Mouse (Mus musculus) midbrain, embryonic 14.5 days (tissue): ENCODE data around the gene Dab1. TPM values are rescaled to one million over a fixed set of nuclear protein-coding genes. Genes with fewer than 3 reads are reported as not detected.

Source experiments
- ATAC-seq: fragments of 200-750 bp; cut with Nextera tagmentation; 2 replicates; pipeline ENCODE4 v1.8.0; 2017; ENCODE audit warnings: moderate number of reproducible peaks, moderate library complexity; ENCODE audit not compliant: low FRiP score, low TSS enrichment
- DNase-seq: peaks from one replicate; pipeline ENCODE4 v3.0.0-alpha.2; 2015
- H3K27ac ChIP-seq: fragments of 300-500 bp; sonication (generic); replicated peaks from 2 replicates; pipeline ENCODE4 v1.5.1; 2014; ENCODE audit warnings: mild to moderate bottlenecking, low read depth, low read length, moderate library complexity
- H3K27me3 ChIP-seq: fragments of 300-500 bp; sonication (generic); 2 replicates; pipeline ENCODE4 v1.6.1; 2014; ENCODE audit warnings: low read length, control low read depth, mixed read lengths; ENCODE audit not compliant: control insufficient read depth, insufficient read depth
- H3K36me3 ChIP-seq: fragments of 300-500 bp; sonication (generic); 2 replicates; pipeline ENCODE4 v1.6.1; 2014; ENCODE audit warnings: low read length, control low read depth; ENCODE audit not compliant: control insufficient read depth, insufficient read depth
- H3K4me1 ChIP-seq: fragments of 300-500 bp; sonication (generic); 2 replicates; pipeline ENCODE4 v1.6.1; 2014; ENCODE audit warnings: mild to moderate bottlenecking, antibody characterized with exemption, low read length, control low read depth; ENCODE audit not compliant: control insufficient read depth, insufficient read depth
- H3K4me2 ChIP-seq: fragments of 300-500 bp; sonication (generic); 2 replicates; pipeline ENCODE4 v1.6.1; 2014; ENCODE audit warnings: mild to moderate bottlenecking, low read length, moderate library complexity
- H3K4me3 ChIP-seq: fragments of 300-500 bp; sonication (generic); replicated peaks from 2 replicates; pipeline ENCODE4 v1.5.1; 2014; ENCODE audit warnings: low read depth, low read length
- H3K9ac ChIP-seq: fragments of 300-500 bp; sonication (generic); replicated peaks from 2 replicates; pipeline ENCODE4 v1.6.1; 2014; ENCODE audit warnings: mild to moderate bottlenecking, low read length, moderate library complexity
- H3K9me3 ChIP-seq: fragments of 300-500 bp; sonication (generic); 2 replicates; pipeline ENCODE4 v1.6.1; 2016; ENCODE audit warnings: low read length, control low read depth, mixed read lengths; ENCODE audit not compliant: control insufficient read depth
- WGBS: fragments of 180-500 bp; shearing (Covaris S2); extraction: QIAGEN DNeasy Blood & Tissue Kit; methylation state at CpG from one replicate; pipeline ENCODE4 v1.1.7; 2014; 5-methylcytosine and 5-hydroxymethylcytosine counted together
- polyA plus RNA-seq: library from polyadenylated mRNA; unstranded; fragments of >200 nt; fragmentation: Nextera tagmentation; extraction: Ambion mirVana; gene quantifications from 2 replicates; pipeline ENCODE4 v1.2.1, GENCODE M21; 2014

Dab1 gene
- polyA plus RNA-seq, 1 experiment from 2014 or later = 146 TPM

DNA sequence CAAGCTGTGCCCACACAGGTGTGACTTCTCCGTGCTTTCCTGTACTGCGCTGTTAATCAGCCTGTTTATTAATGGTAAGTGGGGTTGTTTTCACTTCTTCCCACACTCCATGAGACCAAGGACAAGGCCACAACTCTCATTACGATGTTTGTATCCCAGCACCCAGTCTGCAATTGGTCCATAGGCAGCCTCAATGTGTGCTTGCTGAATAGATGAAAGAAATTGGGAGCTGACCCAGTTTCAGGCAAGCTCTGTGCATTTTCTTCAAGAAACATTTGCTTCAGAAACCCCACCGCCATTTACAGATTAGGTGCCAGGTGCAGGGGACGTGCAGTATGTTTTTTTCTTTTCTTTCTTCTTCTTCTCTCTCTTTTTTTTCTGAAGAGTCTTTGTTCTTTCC lies 447.7 kb downstream of the Dab1 start:
- WGBS = 72% methylated on average over 5 of the region's 5 CpGs
- no peak overlapping the region for H3K4me3 ChIP-seq
- H3K4me1 ChIP-seq = peaks cover 16% of the 10 kb centered on the region
- no peaks in the 10 kb centered on the region for H3K9me3 ChIP-seq
- no peaks in the 10 kb centered on the region for H3K27me3 ChIP-seq
- no peaks in the 10 kb centered on the region for H3K36me3 ChIP-seq
- no peak overlapping the region for H3K27ac ChIP-seq
- no peak for ATAC-seq
- no peak for DNase-seq
- no peak overlapping the region for H3K4me2 ChIP-seq
- no peak overlapping the region for H3K9ac ChIP-seq

GRCm38 (mm10) chr4:104067748-104068147 lies 448.6 kb downstream of the Dab1 start:
- H3K4me1 ChIP-seq = peaks cover 19% of the 10 kb centered on the region
- WGBS = 41% methylated on average over 3 of the region's 3 CpGs
- no peak overlapping the region for H3K27ac ChIP-seq
- H3K36me3 ChIP-seq = no peaks in the 10 kb centered on the region
- DNase-seq = no peak
- ATAC-seq = no peak
- no peak overlapping the region for H3K4me2 ChIP-seq
- H3K9ac ChIP-seq = no peak overlapping the region
- H3K4me3 ChIP-seq = no peak overlapping the region
- no peaks in the 10 kb centered on the region for H3K9me3 ChIP-seq
- no peaks in the 10 kb centered on the region for H3K27me3 ChIP-seq

DNA sequence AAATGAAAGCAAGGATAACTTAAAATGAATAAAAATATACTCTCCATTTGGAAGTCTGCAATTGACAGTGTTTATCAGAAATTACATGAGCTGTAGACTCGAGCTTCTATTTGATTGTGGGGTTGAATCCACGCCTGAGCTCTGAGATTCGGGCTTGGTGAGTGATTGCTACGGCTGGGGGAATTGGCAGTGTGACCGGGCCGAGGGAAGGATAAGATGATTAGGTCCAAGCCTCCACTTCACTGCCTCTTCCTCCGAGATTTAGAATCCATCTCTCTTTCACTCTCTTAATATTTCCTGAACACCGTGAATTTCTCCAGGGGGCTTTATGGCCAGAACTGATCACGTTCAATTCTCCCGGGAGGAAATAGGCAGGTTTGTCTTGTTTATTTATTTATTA lies 452.1 kb downstream of the Dab1 start:
- peak; percentile 59 for DNase-seq
- Histone ChIP-seq H3K4me2 (no peak overlapping the region), H3K4me1 (peaks cover 13% of the 10 kb centered on the region; the same call in 1 of the 2 replicates), H3K9me3 (no peaks in the 10 kb centered on the region), H3K36me3 (no peaks in the 10 kb centered on the region), H3K4me3 (no peak overlapping the region), H3K27me3 (no peaks in the 10 kb centered on the region), H3K27ac (no peak overlapping the region), H3K9ac (no peak overlapping the region)
- 30% methylated on average over 10 of the region's 10 CpGs for WGBS
- no peak for ATAC-seq

DNA sequence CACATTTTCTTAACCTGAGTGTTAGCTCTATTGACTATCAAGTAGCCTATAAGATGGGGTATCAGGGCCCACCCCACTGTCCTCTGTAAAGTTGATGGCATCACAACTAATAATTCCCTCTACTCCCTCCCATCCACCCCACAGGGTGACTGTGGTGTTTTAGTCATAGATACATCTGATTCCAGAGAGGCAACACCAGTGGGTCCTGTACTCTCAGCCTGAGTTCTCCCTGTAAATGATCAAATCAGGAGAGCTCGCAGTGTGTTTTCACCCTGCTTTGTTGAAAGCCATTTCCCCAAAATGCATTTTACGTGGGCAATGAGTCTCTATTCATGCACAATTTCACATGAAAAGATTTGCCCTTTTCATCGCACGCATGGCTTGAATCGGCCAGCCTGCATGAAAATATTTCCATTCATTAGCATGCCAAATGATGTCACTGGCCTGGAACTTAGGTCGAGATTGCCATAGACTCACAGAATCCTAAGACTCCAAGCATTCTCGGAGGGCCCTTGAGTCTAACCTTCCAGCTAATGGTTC lies 454.8 kb downstream of the Dab1 start:
- no peak overlapping the region for H3K4me2 ChIP-seq
- H3K27ac ChIP-seq = no peak overlapping the region
- no peak for ATAC-seq
- no peaks in the 10 kb centered on the region for H3K36me3 ChIP-seq
- 8% methylated on average over 7 of the region's 7 CpGs for WGBS
- no peak overlapping the region for H3K4me3 ChIP-seq
- peaks cover 13% of the 10 kb centered on the region; the same call in 1 of the 2 replicates for H3K4me1 ChIP-seq
- DNase-seq = peak; percentile 53
- H3K9me3 ChIP-seq = no peaks in the 10 kb centered on the region
- no peak overlapping the region for H3K9ac ChIP-seq
- H3K27me3 ChIP-seq = no peaks in the 10 kb centered on the region

DNA sequence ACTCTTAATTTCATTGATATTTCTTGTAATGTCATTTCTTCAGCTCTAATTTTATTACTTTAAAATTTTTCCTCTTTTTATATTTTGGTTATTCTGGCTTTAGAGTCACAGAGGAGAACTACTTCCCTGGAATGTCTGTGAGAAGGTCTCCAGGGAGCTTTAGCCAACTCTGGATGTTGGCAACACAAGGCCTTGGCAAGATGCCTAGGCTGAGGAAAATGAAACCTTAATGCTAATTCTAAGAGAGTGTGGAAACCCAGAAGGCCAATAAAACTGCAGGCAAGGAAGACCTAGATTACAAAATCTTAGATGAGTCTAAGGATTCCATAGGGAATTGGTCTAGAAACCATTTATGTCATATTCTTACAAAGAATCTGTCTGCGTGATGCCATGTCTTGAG lies 458.6 kb downstream of the Dab1 start:
- H3K4me2 ChIP-seq = no peak overlapping the region
- H3K27me3 ChIP-seq = no peaks in the 10 kb centered on the region
- no peaks in the 10 kb centered on the region for H3K36me3 ChIP-seq
- no peak for ATAC-seq
- 90% methylated on average over 1 of the region's 1 CpGs for WGBS
- H3K4me1 ChIP-seq = 0 out of 2 replicates have a peak, but pooled peaks cover 2% of the 10 kb centered on the region
- H3K4me3 ChIP-seq = no peak overlapping the region
- no peaks in the 10 kb centered on the region for H3K9me3 ChIP-seq
- H3K27ac ChIP-seq = no peak overlapping the region
- peak; percentile 66 for DNase-seq
- H3K9ac ChIP-seq = no peak overlapping the region

DNA sequence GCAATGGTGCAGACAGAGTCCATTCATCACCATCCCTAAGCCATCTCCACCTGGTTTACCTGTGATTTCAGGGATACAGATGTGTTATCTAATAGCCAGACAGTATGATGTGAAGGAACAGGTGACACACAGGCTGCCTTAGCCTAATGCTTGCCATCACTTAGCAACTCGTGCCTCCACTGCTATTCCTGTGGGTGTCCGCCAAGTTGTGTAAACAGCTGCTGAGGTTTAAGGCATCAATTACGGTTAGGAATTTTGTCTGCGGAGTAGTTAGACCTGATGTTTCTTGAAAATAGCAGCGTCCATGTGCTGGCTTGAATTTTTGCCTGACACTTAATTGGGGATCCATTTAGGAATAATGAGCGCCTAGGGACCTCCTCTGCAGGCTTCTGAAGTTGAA lies 487.1 kb downstream of the Dab1 start:
- DNase-seq = peak; percentile 24
- 78% methylated on average over 6 of the region's 6 CpGs for WGBS

GRCm38 (mm10) chr4:104111614-104112013 lies 492.5 kb downstream of the Dab1 start:
- Histone ChIP-seq H3K36me3 (no peaks in the 10 kb centered on the region), H3K27me3 (no peaks in the 10 kb centered on the region), H3K4me1 (no peaks in the 10 kb centered on the region; the same call in 1 of the 2 replicates), H3K9me3 (no peaks in the 10 kb centered on the region), H3K27ac (no peak overlapping the region), H3K4me3 (no peak overlapping the region), H3K4me2 (no peak overlapping the region), H3K9ac (no peak overlapping the region)
- ATAC-seq = no peak
- DNase-seq = no peak

More for the DNA sequence above, 487.1 kb downstream of the Dab1 start:
- H3K4me2 ChIP-seq = no peak overlapping the region
- H3K9ac ChIP-seq = no peak overlapping the region
- ATAC-seq = no peak
- H3K27me3 ChIP-seq = no peaks in the 10 kb centered on the region
- no peaks in the 10 kb centered on the region for H3K36me3 ChIP-seq
- no peaks in the 10 kb centered on the region for H3K4me1 ChIP-seq
- H3K9me3 ChIP-seq = no peaks in the 10 kb centered on the region
- H3K27ac ChIP-seq = no peak overlapping the region
- H3K4me3 ChIP-seq = no peak overlapping the region

DNA sequence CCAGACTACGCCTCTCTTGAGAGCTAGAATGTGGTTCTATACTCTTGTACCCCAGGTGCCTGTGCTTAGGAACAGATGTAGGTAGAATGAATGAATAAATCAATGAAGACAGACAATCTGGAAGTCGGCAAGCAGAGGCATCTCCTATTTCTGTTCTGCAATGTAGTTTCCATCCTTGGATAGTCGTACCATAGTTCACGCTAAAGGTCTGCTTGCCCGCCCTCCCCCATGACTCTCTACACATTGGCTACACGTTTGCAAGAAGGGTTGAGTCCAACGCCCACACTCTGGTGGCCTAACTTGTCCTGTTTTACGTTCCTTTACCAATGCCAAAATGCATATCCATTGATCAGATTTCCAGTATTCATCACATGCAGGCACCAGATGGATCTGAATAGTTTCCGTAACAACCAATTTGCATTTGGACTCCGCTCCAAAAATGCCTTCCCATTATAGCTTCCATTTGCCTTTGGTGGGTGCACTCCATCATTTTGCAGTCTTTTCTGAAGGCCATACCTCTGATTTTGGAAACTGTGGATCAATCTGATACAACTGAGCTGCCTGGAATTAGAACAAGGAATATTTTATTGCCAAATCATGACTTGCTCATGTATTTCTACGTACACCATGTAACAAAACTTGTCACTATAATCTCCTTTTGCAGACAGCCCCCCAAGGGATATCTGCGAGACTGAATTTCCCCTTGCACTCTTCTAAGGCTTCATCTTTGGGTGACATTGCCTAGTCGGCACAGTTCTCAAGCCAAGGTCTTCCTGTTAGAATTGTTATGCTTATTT lies 494.2 kb downstream of the Dab1 start:
- no peaks in the 10 kb centered on the region; the same call in 1 of the 2 replicates for H3K9me3 ChIP-seq
- no peaks in the 10 kb centered on the region; the same call in 1 of the 2 replicates for H3K4me1 ChIP-seq
- no peak overlapping the region for H3K4me2 ChIP-seq
- no peak for DNase-seq
- no peak overlapping the region for H3K9ac ChIP-seq
- H3K4me3 ChIP-seq = no peak overlapping the region
- no peak overlapping the region for H3K27ac ChIP-seq
- no peak for ATAC-seq
- H3K27me3 ChIP-seq = no peaks in the 10 kb centered on the region
- H3K36me3 ChIP-seq = no peaks in the 10 kb centered on the region
- 68% methylated on average over 13 of the region's 13 CpGs for WGBS

DNA sequence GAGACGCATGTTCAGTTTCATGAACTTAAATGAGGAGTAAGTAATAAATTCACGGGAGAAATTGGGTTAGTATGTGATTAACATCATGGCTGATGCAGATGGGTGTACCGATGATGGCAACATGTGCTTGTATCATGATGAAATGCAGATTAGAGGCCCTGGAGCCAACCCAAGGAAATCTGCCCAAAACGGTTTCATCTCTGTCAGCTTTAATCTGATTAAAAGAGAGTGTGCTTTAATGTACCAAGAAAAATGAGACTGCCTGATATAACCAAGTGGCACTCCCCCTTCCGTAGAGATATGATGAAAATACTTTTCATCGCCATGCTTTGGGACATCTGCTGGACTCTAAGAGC lies 494.8 kb downstream of the Dab1 start:
- no peaks in the 10 kb centered on the region for H3K36me3 ChIP-seq
- 63% methylated on average over 6 of the region's 6 CpGs for WGBS
- H3K9ac ChIP-seq = no peak overlapping the region
- DNase-seq (no peak), ATAC-seq (no peak)
- no peak overlapping the region for H3K4me2 ChIP-seq
- no peaks in the 10 kb centered on the region; the same call in 1 of the 2 replicates for H3K4me1 ChIP-seq
- H3K4me3 ChIP-seq = no peak overlapping the region
- H3K27ac ChIP-seq = no peak overlapping the region
- no peaks in the 10 kb centered on the region; the same call in 1 of the 2 replicates for H3K9me3 ChIP-seq
- H3K27me3 ChIP-seq = no peaks in the 10 kb centered on the region
